Mouse (Mus musculus): ENCODE results near the gene Syngap1. TPM values are rescaled to one million over a fixed set of nuclear protein-coding genes. Genes with fewer than 3 reads are reported as not detected.

Syngap1 gene
- polyA plus RNA-seq, 1 experiment from 2014 or later = 0.78 TPM

DNA sequence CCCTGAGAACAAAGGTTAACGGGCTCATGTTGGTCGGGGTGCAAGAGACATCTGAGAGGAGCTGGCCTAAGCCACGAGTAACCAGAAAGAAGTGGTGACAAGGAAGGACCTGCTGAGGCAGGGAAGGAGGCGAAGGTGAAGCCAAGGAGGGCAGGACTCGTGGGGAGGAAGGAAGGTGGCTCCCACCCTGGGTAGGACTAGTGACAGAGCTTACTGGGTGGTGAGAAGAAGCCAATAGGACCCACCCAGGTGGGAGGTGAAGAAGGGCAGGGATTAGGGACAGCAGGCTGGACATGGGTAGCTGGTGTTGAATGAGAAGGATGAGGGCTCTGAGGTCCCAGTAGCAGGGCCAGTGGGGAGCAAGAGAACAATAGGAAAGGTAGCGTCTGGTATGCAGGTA is 12.1 kb downstream of the Syngap1 start:
- Histone ChIP-seq H3K4me3 (replicated peaks; ENCODE audit: low read depth, low read length) (no peak overlapping the region), H3K4me2 (ENCODE audit: low read length) (peak overlapping the region; percentile 57), H3K27ac (no peak overlapping the region), H3K36me3 (ENCODE audit: insufficient read depth, low read length) (peaks cover 20% of the 10 kb centered on the region), H3K9me3 (replicated peaks; ENCODE audit: low read length) (no peaks in the 10 kb centered on the region), H3K4me1 (replicated peaks; ENCODE audit: insufficient read depth, low read length) (peaks cover 32% of the 10 kb centered on the region), H3K9ac (ENCODE audit: low read depth, low read length) (peak overlapping the region; percentile 38; the same call in 1 of the 2 replicates), H3K27me3 (ENCODE audit: insufficient read depth, low read length) (no peaks in the 10 kb centered on the region)
- 32% methylated on average over 6 of the region's 6 CpGs for WGBS
- DNase-seq (ENCODE audit: low spot score) = no peak
- no peak for TF ChIP-seq CTCF (IDR thresholded peaks at IDR 0.05; ENCODE audit: low read depth)
- no peak for ATAC-seq (replicated peaks; ENCODE audit: low FRiP score, low read depth)

GRCm38 (mm10) chr17:26953726-26954125 is 12.7 kb downstream of the Syngap1 start:
- Histone ChIP-seq H3K4me2 (ENCODE audit: low read length) (peak overlapping the region; percentile 36), H3K27ac (no peak overlapping the region), H3K4me3 (replicated peaks; ENCODE audit: low read depth, low read length) (no peak overlapping the region), H3K9me3 (replicated peaks; ENCODE audit: low read length) (no peaks in the 10 kb centered on the region), H3K27me3 (ENCODE audit: insufficient read depth, low read length) (no peaks in the 10 kb centered on the region), H3K9ac (ENCODE audit: low read depth, low read length) (peak overlapping the region; percentile 38; the same call in 1 of the 2 replicates), H3K4me1 (replicated peaks; ENCODE audit: insufficient read depth, low read length) (peaks cover 32% of the 10 kb centered on the region), H3K36me3 (ENCODE audit: insufficient read depth, low read length) (peaks cover 25% of the 10 kb centered on the region)
- no peak for TF ChIP-seq CTCF (IDR thresholded peaks at IDR 0.05; ENCODE audit: low read depth)
- ATAC-seq (replicated peaks; ENCODE audit: low FRiP score, low read depth) (no peak), DNase-seq (ENCODE audit: low spot score) (no peak)
- WGBS = 40% methylated on average over 8 of the region's 16 CpGs

- 77% methylated on average over 5 of the region's 5 CpGs for WGBS
- no peaks in the 10 kb centered on the region for H3K9me3 ChIP-seq (replicated peaks; ENCODE audit: low read length)
- H3K4me3 ChIP-seq (replicated peaks; ENCODE audit: low read depth, low read length) = no peak overlapping the region
- ATAC-seq (replicated peaks; ENCODE audit: low FRiP score, low read depth) = no peak
- no peak for TF ChIP-seq CTCF (IDR thresholded peaks at IDR 0.05; ENCODE audit: low read depth)
- no peaks in the 10 kb centered on the region for H3K27me3 ChIP-seq (ENCODE audit: insufficient read depth, low read length)
- peaks cover 42% of the 10 kb centered on the region for H3K36me3 ChIP-seq (ENCODE audit: insufficient read depth, low read length)
- no peak overlapping the region for H3K4me2 ChIP-seq (ENCODE audit: low read length)
- H3K27ac ChIP-seq = no peak overlapping the region
- H3K4me1 ChIP-seq (replicated peaks; ENCODE audit: insufficient read depth, low read length) = peaks cover 21% of the 10 kb centered on the region; the same call in 1 of the 2 replicates
- H3K9ac ChIP-seq (ENCODE audit: low read depth, low read length) = no peak overlapping the region
- DNase-seq (ENCODE audit: low spot score) = no peak
Measured at GRCm38 (mm10) chr17:26956309-26956708, 15.3 kb downstream of the Syngap1 start.

DNA sequence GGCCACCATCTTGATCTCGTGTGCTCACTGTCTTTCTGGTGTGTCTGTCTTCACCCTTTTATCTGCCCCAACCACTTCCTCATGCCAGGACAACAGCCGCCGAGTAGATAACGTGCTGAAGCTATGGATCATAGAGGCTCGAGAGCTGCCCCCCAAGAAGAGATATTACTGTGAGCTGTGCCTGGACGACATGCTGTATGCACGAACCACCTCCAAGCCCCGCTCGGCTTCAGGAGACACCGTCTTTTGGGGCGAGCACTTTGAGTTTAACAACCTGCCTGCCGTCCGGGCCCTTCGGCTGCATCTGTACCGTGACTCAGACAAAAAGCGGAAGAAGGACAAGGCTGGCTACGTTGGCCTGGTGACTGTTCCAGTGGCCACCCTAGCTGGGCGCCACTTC is 15.8 kb downstream of the Syngap1 start:
- Histone ChIP-seq H3K9me3 (replicated peaks; ENCODE audit: low read length) (no peaks in the 10 kb centered on the region), H3K27ac (no peak overlapping the region), H3K9ac (ENCODE audit: low read depth, low read length) (no peak overlapping the region), H3K4me3 (replicated peaks; ENCODE audit: low read depth, low read length) (no peak overlapping the region), H3K4me1 (replicated peaks; ENCODE audit: insufficient read depth, low read length) (peaks cover 18% of the 10 kb centered on the region; the same call in 1 of the 2 replicates), H3K36me3 (ENCODE audit: insufficient read depth, low read length) (peaks cover 47% of the 10 kb centered on the region), H3K4me2 (ENCODE audit: low read length) (no peak overlapping the region), H3K27me3 (ENCODE audit: insufficient read depth, low read length) (no peaks in the 10 kb centered on the region)
- TF ChIP-seq CTCF (IDR thresholded peaks at IDR 0.05; ENCODE audit: low read depth) = no peak
- ATAC-seq (replicated peaks; ENCODE audit: low FRiP score, low read depth) (no peak), DNase-seq (ENCODE audit: low spot score) (no peak)
- 89% methylated on average over 18 of the region's 18 CpGs for WGBS

DNA sequence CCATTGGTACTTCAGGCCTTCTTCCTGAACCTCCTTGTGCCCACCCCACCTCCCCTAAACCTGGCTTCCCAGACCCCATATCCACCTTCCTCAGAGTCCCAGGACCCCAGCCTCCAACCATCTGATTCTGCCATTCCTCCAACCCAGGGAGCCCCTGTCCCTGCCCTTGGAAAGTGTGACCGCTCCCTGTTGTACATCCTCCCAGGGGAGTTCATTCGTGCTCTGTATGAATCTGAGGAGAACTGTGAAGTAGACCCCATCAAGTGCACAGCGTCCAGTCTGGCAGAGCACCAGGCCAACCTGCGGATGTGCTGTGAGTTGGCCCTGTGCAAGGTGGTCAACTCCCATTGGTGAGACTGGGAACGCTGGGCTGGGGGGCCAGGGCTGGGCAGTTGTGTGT is 16.8 kb downstream of the Syngap1 start:
- Histone ChIP-seq H3K4me1 (replicated peaks; ENCODE audit: insufficient read depth, low read length) (peaks cover 8% of the 10 kb centered on the region; the same call in 1 of the 2 replicates), H3K4me3 (replicated peaks; ENCODE audit: low read depth, low read length) (no peak overlapping the region), H3K9me3 (replicated peaks; ENCODE audit: low read length) (no peaks in the 10 kb centered on the region), H3K27me3 (ENCODE audit: insufficient read depth, low read length) (no peaks in the 10 kb centered on the region), H3K27ac (no peak overlapping the region), H3K4me2 (ENCODE audit: low read length) (no peak overlapping the region), H3K36me3 (ENCODE audit: insufficient read depth, low read length) (peaks cover 56% of the 10 kb centered on the region), H3K9ac (ENCODE audit: low read depth, low read length) (no peak overlapping the region)
- ATAC-seq (replicated peaks; ENCODE audit: low FRiP score, low read depth) (no peak), DNase-seq (ENCODE audit: low spot score) (no peak)
- 94% methylated on average over 5 of the region's 5 CpGs for WGBS
- no peak for TF ChIP-seq CTCF (IDR thresholded peaks at IDR 0.05; ENCODE audit: low read depth)

- WGBS = 56% methylated on average over 5 of the region's 5 CpGs
- Histone ChIP-seq H3K9me3 (replicated peaks; ENCODE audit: low read length) (no peaks in the 10 kb centered on the region), H3K4me2 (ENCODE audit: low read length) (no peak overlapping the region), H3K4me1 (replicated peaks; ENCODE audit: insufficient read depth, low read length) (no peaks in the 10 kb centered on the region), H3K27ac (no peak overlapping the region), H3K4me3 (replicated peaks; ENCODE audit: low read depth, low read length) (no peak overlapping the region), H3K9ac (ENCODE audit: low read depth, low read length) (no peak overlapping the region), H3K27me3 (ENCODE audit: insufficient read depth, low read length) (no peaks in the 10 kb centered on the region), H3K36me3 (ENCODE audit: insufficient read depth, low read length) (peaks cover 57% of the 10 kb centered on the region)
- no peak for DNase-seq (ENCODE audit: low spot score)
- no peak for ATAC-seq (replicated peaks; ENCODE audit: low FRiP score, low read depth)
- TF ChIP-seq CTCF (IDR thresholded peaks at IDR 0.05; ENCODE audit: low read depth) = no peak
Measured at GRCm38 (mm10) chr17:26958880-26959279, 17.8 kb downstream of the Syngap1 start.

GRCm38 (mm10) chr17:26959815-26960214 is 18.8 kb downstream of the Syngap1 start:
- TF ChIP-seq CTCF (IDR thresholded peaks at IDR 0.05; ENCODE audit: low read depth) = no peak
- Histone ChIP-seq H3K4me1 (replicated peaks; ENCODE audit: insufficient read depth, low read length) (no peaks in the 10 kb centered on the region), H3K4me2 (ENCODE audit: low read length) (no peak overlapping the region), H3K4me3 (replicated peaks; ENCODE audit: low read depth, low read length) (no peak overlapping the region), H3K9ac (ENCODE audit: low read depth, low read length) (no peak overlapping the region), H3K36me3 (ENCODE audit: insufficient read depth, low read length) (peaks cover 57% of the 10 kb centered on the region), H3K27ac (no peak overlapping the region), H3K27me3 (ENCODE audit: insufficient read depth, low read length) (no peaks in the 10 kb centered on the region), H3K9me3 (replicated peaks; ENCODE audit: low read length) (no peaks in the 10 kb centered on the region)
- 94% methylated on average over 4 of the region's 4 CpGs for WGBS
- no peak for DNase-seq (ENCODE audit: low spot score)
- ATAC-seq (replicated peaks; ENCODE audit: low FRiP score, low read depth) = no peak

Data from kidney, postnatal 0 days (tissue).